Mouse (Mus musculus) heart, embryonic 12.5 days (tissue): ENCODE results near the gene Pde3b. TPM values are rescaled to one million over a fixed set of nuclear protein-coding genes. Genes with fewer than 3 reads are reported as not detected.
A peak's percentile ranks its signal among the peaks of the same experiment; 100 is the strongest.
"Not testable (repeated sequence)": the region's sequence is repeated elsewhere in the genome, so short reads cannot be mapped to it uniquely, and the experiment has no call there.

Experiments
- ATAC-seq: fragments of 200-750 bp; cut with Nextera tagmentation; 2 replicates; pipeline ENCODE4 v1.8.0; 2017; ENCODE audit warnings: moderate TSS enrichment, moderate library complexity; ENCODE audit not compliant: insufficient number of reproducible peaks, low FRiP score
- H3K27ac ChIP-seq: fragments of 300-500 bp; sonication (generic); 2 replicates; pipeline ENCODE4 v1.5.1; 2016; ENCODE audit warnings: mild to moderate bottlenecking, moderate library complexity; ENCODE audit not compliant: poor library complexity, severe bottlenecking
- H3K27me3 ChIP-seq: fragments of 300-500 bp; sonication (generic); replicated peaks from 2 replicates; pipeline ENCODE4 v1.6.1; 2016; ENCODE audit warnings: mild to moderate bottlenecking, moderate library complexity
- H3K36me3 ChIP-seq: fragments of 300-500 bp; sonication (generic); 2 replicates; pipeline ENCODE4 v1.6.1; 2016; ENCODE audit warnings: mild to moderate bottlenecking, moderate library complexity
- H3K4me1 ChIP-seq: fragments of 300-500 bp; sonication (generic); replicated peaks from 2 replicates; pipeline ENCODE4 v1.6.1; 2016; ENCODE audit warnings: mild to moderate bottlenecking
- H3K4me2 ChIP-seq: fragments of 300-500 bp; sonication (generic); 2 replicates; pipeline ENCODE4 v1.6.1; 2016; ENCODE audit warnings: mild to moderate bottlenecking, moderate library complexity
- H3K4me3 ChIP-seq: fragments of 300-500 bp; sonication (generic); 2 replicates; pipeline ENCODE4 v1.5.1; 2016; ENCODE audit warnings: mild to moderate bottlenecking
- H3K9ac ChIP-seq: fragments of 300-500 bp; sonication (generic); 2 replicates; pipeline ENCODE4 v1.6.1; 2016; ENCODE audit warnings: mild to moderate bottlenecking, moderate library complexity
- H3K9me3 ChIP-seq: fragments of 300-500 bp; sonication (generic); replicated peaks from 2 replicates; pipeline ENCODE4 v1.6.1; 2016; ENCODE audit warnings: mild to moderate bottlenecking, moderate library complexity
- WGBS: fragments of 180-500 bp; shearing (Covaris S2); methylation state at CpG from one replicate; pipeline ENCODE4 v1.1.7; 2016; 5-methylcytosine and 5-hydroxymethylcytosine counted together
- polyA plus RNA-seq: library from polyadenylated mRNA; unstranded; fragments of >200 nt; fragmentation: Nextera tagmentation; extraction: Ambion mirVana; gene quantifications from 2 replicates; pipeline ENCODE4 v1.2.1, GENCODE M21; 2016

Gene Pde3b
- polyA plus RNA-seq, 1 experiment from 2014 or later: 7.3 TPM

DNA sequence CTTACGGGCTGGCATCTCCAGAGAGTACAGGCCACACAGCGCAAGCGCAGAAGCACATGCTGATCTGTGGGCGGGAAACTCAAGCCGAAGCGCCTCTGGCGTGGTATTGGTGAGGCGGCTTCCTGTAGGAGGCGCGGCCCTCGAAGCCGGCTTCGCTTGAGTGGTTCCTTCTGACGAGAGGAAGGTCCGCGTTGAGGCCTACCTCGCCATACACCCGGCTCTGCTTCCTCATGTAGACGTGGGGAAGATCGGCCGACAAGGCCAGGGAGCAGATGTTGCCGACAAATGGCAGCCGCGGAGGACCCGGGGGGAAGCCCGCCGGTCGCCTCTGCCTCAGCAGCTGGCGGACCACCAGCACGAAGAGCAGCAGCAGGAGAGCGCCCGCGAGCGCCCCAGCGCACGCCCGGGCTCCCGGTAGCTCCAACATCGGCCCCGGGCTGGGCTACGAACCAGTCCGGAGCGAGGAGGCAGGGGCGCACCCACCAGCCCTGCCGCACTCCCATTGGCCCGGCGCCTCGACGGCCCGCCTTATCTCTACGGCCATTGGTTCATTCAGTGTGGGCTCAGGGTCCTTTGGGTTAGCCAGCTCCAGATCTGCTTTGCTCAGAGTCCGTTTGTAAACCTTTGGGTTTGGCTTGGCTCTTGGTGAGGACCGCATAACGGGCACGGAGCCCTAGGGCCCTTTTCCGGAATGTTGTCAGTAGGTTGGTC, 147.6 kb downstream of the Pde3b start, which contains the start of gene Cyp2r1:
Gene Cyp2r1, minus strand, starts transcription at position 442 of the 711 bp plus-strand sequence.
- WGBS: 2% methylated on average over 56 of the region's 56 CpGs
- ATAC-seq: peak; percentile 98
- H3K4me2 ChIP-seq: peak within 1 kb of the TSS; percentile 75

DNA sequence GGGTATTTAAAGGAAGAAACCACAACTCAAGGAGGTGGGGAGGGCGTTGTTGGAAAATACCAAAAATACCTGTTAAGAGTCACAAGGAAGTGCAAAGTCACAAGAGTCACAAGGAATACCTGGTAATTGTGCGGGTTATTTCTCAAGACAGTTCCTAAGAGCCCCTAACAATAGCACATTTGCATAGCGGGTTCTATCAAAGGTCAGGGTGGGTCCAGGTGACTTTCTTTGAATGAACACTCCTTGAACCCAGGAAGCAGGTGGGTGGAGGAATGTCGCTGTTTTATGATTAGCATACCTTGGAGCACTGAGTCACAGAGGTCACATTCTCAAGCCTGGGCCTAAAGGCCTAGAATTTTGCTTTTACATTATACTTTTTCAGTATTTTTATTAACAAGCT, 158.8 kb downstream of the Pde3b start:
- not testable (repeated sequence) for H3K4me1 ChIP-seq

More for the DNA sequence above, 147.6 kb downstream of the Pde3b start, which contains the start of gene Cyp2r1:
- Histone ChIP-seq H3K36me3 (no peaks in the 10 kb centered on the region), H3K9ac (peak within 1 kb of the TSS; percentile 74), H3K4me1 (0 out of 2 replicates have a peak, but pooled peaks cover 2% of the 10 kb centered on the region), H3K27ac (peak within 1 kb of the TSS; percentile 89), H3K4me3 (peak within 1 kb of the TSS; percentile 64), H3K9me3 (no peaks in the 10 kb centered on the region), H3K27me3 (no peaks in the 10 kb centered on the region)

DNA sequence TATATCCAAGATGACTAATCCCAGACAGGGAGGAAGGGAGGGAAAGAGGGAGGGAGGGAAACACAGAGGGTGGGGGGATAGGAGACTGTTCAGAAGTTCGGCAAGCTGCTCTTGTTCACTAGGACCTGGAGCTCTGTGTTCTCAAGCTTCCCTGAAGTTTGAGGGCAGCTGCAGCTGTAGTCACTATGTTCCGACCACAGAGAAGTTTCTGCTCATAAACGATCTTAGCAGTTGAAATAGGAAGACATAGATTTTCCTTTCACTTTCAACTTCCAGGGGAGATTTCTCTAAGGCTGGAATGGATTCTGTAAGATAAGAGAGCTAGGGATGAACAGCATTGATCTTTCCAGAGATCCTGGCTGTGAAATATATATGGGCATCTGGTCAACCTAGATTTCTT, 161.8 kb downstream of the Pde3b start:
- H3K9ac ChIP-seq: no peak overlapping the region
- no peak overlapping the region for H3K4me3 ChIP-seq
- H3K36me3 ChIP-seq: no peaks in the 10 kb centered on the region
- no peaks in the 10 kb centered on the region for H3K4me1 ChIP-seq
- no peaks in the 10 kb centered on the region for H3K27me3 ChIP-seq
- H3K4me2 ChIP-seq: no peak overlapping the region
- H3K27ac ChIP-seq: no peak overlapping the region
- 60% methylated on average over 3 of the region's 3 CpGs for WGBS
- H3K9me3 ChIP-seq: 0 out of 2 replicates have a peak, but pooled peaks cover 5% of the 10 kb centered on the region
- no peak for ATAC-seq

More for the DNA sequence above, 158.8 kb downstream of the Pde3b start:
- not testable (repeated sequence) for H3K27ac ChIP-seq, H3K9ac ChIP-seq, H3K9me3 ChIP-seq, H3K27me3 ChIP-seq, H3K4me3 ChIP-seq, H3K36me3 ChIP-seq, H3K4me2 ChIP-seq, ATAC-seq
- 86% methylated on average over 4 of the region's 4 CpGs for WGBS

DNA sequence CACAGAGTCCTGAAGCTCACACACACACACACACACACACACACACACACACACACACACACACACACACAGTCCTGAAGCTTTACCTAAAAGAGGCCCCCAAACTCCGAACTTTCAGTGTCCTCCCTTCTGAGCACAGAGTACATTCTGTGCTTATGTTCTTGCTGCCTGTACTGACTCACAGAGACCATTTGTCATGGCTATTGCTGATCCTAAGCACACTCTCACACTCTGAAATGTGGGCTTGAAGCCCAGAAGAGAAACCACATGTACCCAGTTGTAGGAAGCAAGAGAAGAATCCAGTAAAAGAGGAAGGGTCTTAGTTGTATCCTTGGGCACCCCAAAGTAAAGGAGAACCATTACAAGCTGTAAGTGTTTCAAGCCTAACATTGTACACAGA, 162.6 kb downstream of the Pde3b start:
- Histone ChIP-seq H3K4me1 (no peaks in the 10 kb centered on the region), H3K36me3 (no peaks in the 10 kb centered on the region), H3K27ac (no peak overlapping the region), H3K4me3 (no peak overlapping the region), H3K9me3 (0 out of 2 replicates have a peak, but pooled peaks cover 5% of the 10 kb centered on the region), H3K27me3 (no peaks in the 10 kb centered on the region), H3K4me2 (no peak overlapping the region), H3K9ac (no peak overlapping the region)
- WGBS: 65% methylated on average over 1 of the region's 1 CpGs
- no peak for ATAC-seq

DNA sequence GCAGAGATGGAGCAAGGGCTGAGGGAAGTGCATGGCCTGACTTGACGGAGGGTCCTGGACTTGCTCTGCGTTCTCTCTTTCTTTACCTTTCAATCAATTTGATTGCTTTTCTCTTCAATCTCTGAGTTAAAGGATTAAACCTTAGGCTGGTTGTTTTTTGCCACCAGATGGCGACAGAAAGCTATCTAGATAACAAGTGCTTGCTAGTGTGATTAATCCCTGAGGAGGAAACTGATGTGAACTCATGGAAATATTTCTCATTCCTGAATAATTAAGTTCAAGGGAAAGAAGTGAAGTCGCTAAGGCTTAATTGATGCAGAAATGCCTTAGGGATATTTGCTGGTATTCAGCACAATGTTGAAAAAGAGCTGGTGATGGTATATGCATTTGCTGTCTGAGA, 165.3 kb downstream of the Pde3b start:
- ATAC-seq: no peak
- no peaks in the 10 kb centered on the region for H3K9me3 ChIP-seq
- H3K27me3 ChIP-seq: no peaks in the 10 kb centered on the region
- H3K4me1 ChIP-seq: no peaks in the 10 kb centered on the region
- H3K9ac ChIP-seq: no peak overlapping the region
- no peak overlapping the region for H3K4me2 ChIP-seq
- WGBS: 3% methylated on average over 4 of the region's 4 CpGs
- no peak overlapping the region for H3K27ac ChIP-seq
- H3K36me3 ChIP-seq: no peaks in the 10 kb centered on the region
- H3K4me3 ChIP-seq: no peak overlapping the region

DNA sequence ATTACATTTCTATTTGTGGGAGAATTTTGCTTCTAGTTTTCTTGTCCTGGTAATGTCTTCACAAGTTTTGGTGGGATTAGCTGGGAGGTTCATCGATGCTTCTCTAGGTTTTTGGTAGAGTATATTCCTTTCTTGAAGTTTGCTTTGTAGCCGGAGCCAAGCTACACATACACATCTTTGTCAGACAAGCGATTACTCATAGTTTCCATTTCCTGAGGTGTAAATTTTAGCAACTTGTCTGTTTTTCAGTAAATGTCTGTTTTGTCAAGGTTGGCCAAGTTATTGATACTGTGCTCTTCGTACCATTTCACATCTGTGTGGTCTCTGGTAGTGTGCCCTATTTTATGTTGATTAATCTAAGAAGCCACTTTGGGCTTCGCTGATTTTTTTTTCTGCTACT, 166.1 kb downstream of the Pde3b start:
- Histone ChIP-seq H3K4me3 (no peak overlapping the region), H3K9ac (no peak overlapping the region), H3K27ac (no peak overlapping the region), H3K4me2 (no peak overlapping the region), H3K4me1 (no peaks in the 10 kb centered on the region), H3K9me3 (no peaks in the 10 kb centered on the region), H3K36me3 (no peaks in the 10 kb centered on the region), H3K27me3 (no peaks in the 10 kb centered on the region)
- ATAC-seq: no peak
- WGBS: 67% methylated on average over 5 of the region's 5 CpGs

DNA sequence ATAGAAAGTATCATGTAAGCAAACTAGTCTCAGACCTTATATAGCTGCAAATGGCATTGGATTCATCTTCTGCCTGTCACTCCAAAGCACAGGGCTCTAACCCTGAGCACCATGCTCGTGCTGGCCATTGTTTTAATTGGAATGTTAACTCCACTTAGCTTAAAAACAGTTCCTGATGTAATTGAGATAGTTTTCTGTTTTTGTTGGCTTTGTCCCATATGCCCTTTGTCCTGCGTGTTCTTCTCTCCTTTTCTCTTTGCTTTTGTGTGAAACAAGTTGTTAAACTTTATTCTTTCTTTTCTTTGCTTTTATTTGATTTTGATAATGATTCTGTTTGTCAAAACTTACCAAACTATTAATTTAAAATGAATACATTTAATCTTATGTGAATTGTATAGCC, 167.4 kb downstream of the Pde3b start:
- no peak overlapping the region for H3K4me2 ChIP-seq
- H3K4me1 ChIP-seq: no peaks in the 10 kb centered on the region
- 42% methylated on average over 2 of the region's 2 CpGs for WGBS
- no peaks in the 10 kb centered on the region for H3K36me3 ChIP-seq
- H3K27ac ChIP-seq: no peak overlapping the region
- ATAC-seq: no peak
- H3K27me3 ChIP-seq: no peaks in the 10 kb centered on the region
- no peak overlapping the region for H3K4me3 ChIP-seq
- H3K9me3 ChIP-seq: no peaks in the 10 kb centered on the region
- no peak overlapping the region for H3K9ac ChIP-seq

Other genes with a start within 250 kb of the Pde3b start
- 93.1 and 93.4 TPM in 2 replicates for gene Copb1, start 160.6 kb upstream of the Pde3b start, polyA plus RNA-seq
- gene Psma1, start 139.2 kb upstream of the Pde3b start, polyA plus RNA-seq: 305 and 313 TPM in 2 replicates
- 2.0 and 2.3 TPM in 2 replicates for gene Cyp2r1, start 147.7 kb downstream of the Pde3b start, polyA plus RNA-seq
- gene Calca, start 221.1 kb downstream of the Pde3b start, polyA plus RNA-seq: 6.5 and 7.4 TPM in 2 replicates